Mouse (Mus musculus) neutrophil, adult 5-6 weeks (primary cell): ENCODE measurements around the gene Ldhc. TPM values are rescaled to one million over a fixed set of nuclear protein-coding genes. Genes with fewer than 3 reads are reported as not detected.

Experiments
- ATAC-seq: fragments of 151-379, 151-347 bp; 2 replicates; pipeline ENCODE4 v1.8.0; 2017; ENCODE audit warnings: mild to moderate bottlenecking, moderate TSS enrichment; ENCODE audit not compliant: insufficient number of reproducible peaks, poor library complexity, low FRiP score, severe bottlenecking; ENCODE audit errors: extremely low read depth
- total RNA-seq: library from RNA; stranded (forward); fragments of 200-1000 nt; gene quantifications from 2 replicates; pipeline ENCODE4 v1.2.3, GENCODE M21; 2017

Ldhc gene
- total RNA-seq, 1 experiment from 2014 or later: 2.0 TPM

DNA sequence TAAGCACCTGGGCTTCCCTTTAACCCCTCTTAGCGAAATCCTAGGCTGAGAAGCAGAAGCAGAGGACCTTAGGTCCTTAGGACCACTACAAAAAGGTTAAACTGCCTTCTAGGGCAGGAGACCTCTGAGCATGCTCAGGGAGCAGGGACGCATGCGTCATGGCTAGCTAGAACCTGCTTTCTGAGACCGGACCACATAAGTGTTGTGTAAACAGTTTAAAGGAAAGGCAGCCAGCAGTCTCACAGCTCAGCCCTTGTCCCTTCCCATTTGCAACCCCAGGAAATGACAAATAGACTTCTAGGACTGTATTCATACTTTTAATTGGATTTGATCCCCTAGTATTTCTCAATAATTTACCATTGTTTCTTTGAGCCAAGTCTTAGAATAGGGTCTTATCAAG is 20.7 kb upstream of the Ldhc start:
- no peak for ATAC-seq

DNA sequence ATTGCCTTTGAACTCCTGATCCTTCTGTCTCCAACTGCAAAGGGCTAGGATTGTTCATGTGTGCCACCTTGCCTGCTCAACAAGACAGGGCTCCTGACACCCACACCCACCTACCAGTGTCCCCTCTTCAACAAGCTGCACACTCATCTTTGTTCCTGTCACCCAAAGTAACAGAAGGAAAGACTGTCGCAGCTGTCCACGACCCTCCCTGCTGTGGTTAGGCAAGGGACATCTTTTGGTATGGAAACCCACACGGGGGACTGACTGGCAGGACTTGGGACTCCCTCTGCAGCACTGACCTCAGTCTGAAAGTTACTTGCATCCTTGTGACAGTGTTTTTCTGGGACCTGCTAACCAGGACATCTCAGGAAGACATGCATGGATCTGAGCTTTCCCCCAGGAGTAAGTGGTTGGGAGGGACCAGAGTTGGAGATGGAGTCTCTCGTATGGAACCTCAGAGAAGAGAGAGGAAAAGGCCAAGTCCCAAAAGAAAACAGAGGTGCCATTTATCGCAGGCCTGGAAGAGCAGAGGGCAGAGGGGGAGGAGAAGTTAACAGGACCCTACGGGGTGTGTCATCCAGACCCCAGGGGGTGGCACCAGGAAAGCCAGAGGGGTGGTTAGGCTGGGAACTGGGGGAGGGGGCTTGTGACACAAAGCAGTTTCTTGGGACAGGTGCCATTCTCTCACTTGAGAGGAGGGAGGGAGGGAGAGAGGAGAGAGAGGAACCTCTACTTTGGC is 20.0 kb upstream of the Ldhc start, which contains the start of gene Ldha:
Gene Ldha, plus strand, starts transcription at position 689 of the 739 bp plus-strand sequence.
- no peak for ATAC-seq

DNA sequence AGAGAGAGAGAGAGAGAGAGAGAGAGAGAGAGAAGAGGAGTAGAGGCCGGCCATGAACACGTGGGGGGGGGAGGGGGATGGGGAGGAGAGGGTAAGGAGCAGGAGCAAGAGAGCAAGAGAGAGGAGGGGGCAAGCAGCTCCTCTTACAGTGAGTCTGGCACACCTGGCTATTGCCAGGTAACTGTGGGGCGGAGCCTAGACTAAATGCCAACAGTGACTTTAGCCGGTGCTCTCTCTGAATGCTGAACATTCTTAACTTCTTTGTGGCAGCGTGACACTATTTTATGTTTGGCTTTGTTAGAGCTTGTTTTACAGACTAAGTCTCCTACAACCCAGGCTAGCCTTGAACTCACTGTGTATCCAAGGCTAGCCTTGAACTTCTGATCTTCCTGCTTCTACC is 18.7 kb upstream of the Ldhc start:
- no peak for ATAC-seq

DNA sequence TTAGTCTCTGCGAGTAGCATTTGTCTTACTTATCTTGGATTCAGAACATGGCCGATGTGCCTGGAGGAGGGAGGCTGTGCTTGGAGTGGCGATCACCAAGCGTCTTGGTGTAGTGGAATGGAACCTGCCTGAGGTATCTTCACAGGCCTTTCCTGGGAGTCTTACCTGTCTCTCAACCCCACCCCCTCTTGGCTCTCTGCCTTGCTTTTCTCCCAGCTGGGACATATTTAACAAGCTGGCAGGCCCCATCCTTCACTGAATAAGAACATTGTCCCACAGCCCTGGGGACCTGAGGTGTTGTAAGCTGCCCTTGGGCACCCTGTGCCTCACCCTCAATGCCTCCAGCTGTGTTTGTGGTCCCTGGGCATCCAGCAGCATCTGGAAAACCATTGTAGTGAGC is 17.4 kb upstream of the Ldhc start:
- ATAC-seq: no peak

DNA sequence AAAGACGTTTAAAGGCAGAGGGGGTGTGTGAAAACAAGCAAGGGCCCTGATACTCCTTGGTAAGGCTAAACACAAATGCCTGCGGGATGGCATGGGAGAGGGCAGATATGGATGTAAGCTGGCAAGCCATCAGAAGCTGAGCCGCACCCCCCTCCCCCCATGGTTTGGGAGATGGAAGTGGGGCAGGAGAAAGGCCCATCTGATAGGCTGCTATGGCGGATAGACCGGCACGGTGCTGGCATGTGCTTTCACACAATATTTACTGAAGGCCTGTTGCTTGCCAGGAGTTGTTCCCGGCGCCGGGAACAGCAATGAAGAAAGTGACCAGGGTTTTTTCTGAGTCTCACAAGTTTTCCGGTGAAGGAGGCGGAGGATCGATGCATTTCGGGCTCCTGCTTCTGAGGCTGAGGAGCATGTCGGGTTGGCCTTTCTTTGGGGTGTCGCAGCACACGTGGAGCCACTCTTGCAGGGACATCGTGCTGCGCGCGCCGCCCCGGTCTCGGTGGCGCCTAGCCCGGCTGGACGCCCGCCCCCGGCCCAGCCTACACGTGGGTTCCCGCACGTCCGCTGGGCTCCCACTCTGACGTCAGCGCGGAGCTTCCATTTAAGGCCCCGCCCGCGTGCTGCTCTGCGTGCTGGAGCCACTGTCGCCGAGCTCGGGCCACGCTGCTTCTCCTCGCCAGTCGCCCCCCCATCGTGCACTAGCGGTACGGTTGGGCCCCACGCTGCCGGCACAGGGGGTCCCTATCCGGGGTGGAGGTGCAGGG is 15.6 kb upstream of the Ldhc start:
- ATAC-seq: peak; percentile 84

DNA sequence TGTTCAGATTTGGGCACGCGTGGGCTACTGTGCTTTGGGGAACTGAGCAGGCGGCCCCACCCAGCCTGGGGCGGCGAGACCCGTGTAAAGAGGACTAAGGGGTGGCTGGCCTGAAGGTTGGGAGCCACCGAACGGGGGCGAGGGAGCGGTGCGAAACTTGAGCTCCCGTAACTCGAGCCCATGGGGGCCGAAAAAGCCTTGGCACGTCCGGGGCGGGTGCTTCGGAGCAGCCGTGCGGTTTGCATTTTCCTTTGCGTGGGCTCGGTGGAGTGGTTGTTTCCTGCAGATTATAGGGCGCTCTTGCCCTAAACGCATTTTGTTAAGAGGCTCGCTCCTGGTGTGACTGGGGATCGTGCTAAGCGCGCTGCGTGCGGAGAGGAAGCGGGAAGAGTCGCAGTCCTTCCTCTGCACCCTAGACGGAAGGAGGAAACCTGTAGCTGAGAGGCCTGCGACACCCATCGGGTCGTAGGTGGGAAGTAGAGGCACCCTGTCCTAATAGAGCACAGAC is 15.0 kb upstream of the Ldhc start:
- peak; percentile 6; the same call in 1 of the 2 replicates for ATAC-seq

DNA sequence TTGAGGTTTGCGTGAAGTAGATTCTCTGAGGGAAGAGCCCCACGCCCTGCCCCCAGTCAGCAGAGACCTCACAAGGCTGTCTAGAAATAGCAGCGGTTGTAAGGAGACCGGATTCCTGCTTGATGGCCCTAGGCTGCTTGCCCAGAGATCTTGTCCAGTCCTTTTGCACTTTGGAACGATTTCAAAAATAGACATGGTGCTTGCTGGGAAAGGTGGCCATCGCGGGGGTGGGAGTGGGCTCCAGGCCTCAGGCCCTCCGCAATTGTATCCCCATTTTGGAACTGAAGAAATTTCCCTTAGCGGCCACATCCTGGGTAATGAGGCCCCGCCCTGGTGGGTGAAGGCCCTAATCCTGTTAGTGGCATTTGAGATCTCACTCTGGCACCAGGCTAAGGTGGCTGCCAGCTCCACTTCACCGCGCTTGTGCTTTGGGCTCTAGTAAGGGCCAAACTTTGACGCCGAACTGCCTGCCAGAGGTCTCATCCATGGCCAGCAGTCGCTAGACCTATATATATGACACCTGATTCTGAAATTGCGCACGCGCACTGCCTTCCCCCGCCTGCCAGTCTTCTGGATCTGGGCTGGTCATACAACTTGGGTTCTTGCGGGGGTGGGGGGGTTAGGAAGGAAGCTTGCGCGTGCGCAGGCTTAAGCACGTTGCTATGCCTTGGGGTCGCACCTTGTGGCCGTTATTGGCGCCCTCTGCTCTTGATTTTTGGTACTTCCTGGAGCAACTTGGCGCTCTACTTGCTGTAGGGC is 14.3 kb upstream of the Ldhc start:
- ATAC-seq: peak; percentile 33; the same call in 1 of the 2 replicates

DNA sequence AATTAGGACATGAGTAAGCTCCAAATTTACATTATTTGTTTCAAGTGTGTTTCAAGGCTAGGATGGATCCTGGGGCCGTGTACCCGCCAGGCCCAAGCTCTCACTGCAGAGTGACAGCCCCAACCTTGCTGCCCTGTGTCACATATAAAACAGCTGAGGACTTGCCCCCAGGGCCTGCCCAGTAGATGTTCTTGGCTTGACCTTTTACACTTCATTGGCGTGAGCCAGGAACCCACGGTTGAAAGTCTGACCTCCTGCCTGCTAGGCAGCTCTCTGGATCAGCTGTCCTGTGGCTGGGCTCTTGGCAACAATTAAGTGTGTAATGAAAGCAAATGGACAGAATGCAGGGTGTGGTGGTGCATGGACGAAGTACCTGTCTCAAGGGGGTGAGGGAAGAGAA is 11.7 kb upstream of the Ldhc start:
- no peak for ATAC-seq

DNA sequence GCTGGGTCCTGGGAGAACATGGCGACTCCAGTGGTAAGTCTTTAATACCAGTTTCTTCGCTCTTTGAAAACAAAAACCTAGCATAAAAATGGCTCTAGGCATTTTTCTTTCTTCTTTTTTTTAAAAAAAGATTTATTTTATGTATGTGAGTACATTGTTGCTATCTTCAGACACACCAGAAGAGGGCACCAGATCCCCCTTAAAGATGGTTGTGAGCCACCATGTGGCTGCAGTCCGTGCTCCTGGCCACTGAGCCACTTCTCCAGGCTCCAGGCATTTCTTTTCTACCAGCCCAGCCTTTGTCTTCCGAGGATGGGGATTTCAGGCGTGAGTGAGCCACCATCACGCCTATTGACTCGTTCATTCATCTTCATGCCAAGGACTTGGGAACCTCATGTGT is 10.0 kb upstream of the Ldhc start:
- no peak for ATAC-seq

DNA sequence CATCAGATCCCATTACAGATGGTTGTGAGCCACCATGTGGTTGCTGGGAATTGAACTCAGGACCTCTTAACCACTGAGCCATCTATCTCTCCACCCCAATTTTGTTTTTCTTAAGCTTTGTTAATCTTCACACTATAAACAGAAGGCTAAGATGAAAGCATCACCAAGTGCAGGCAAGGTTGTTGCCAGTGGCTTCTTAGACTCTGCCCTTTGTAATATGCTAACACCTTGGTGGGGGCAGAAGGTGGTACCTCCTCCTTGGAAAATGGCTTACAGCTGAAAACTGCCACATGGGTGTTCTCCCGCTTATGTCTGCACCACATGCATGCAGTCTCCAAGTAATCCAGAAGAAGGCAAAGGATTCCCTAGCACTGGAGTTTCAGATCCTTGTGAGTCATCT is 8.3 kb upstream of the Ldhc start:
- no peak for ATAC-seq

DNA sequence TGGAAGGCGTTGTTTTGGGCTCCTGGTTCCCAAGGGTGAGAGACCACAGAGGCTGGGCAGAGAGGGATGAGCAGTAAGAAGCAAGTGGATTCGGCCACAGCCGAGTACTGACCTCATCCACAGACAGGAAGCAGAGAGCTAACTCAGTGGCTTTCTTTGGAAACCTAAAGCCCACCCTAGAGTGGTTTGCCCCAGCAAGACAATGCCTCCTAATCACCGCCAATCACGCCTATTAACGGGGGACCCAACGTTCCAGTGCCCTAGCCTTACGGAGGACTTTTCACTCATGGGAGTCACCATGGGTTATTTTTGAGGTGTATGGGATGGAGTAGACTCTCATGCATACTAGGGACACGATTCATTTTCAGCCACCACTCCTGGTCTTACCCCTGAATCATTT is 7.6 kb upstream of the Ldhc start:
- no peak for ATAC-seq

DNA sequence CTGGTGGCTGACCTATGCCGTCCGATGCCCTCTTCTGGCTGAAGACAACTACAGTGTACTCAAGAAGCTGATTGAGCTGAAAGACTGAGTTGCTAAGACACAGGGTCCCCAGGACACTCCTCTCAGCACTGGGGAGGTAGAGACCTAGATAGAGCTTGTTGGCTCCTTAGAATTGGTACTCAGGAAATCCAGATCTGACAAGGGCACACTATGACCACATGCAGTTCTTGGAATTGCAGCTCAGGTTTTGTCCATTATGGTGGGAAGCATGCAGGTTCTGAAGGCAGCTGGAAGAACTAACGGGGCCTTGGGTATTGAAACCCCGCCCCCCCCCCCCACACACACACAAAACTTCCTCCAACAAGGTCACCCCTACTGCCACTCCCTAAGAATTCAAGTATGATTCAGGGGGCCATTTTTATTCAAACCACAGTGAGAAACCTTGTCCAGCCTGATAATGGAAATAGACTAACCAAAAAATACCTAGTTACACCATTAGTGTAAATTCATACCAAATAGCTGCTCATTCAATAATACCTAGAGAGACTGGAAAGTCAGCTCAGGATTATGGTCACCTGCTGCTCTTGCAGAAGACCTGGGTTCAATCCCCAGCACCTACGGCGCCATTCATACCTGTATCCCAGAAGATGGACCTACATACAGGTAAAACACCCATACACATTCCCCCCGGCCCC is 5.0 kb upstream of the Ldhc start:
- ATAC-seq: no peak

DNA sequence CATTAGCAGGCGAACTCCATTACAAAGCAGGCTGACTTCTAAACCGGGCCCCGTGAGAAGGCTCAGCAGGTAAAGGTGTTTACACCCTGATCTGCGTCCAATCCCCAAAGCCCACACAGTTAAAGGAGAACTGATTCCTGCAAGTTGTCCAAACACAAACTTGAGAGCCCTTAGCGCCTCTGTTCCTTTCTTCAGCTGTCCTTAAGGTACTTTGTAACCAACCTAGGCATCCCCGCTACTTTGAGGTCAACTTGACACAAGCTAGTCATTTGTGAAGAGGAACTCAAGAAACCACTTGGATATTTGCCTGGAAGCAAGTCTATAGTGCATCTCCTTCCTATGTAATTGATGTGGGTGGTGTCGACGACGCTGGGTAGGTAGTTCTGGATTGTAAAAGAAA is 3.6 kb upstream of the Ldhc start:
- no peak for ATAC-seq

DNA sequence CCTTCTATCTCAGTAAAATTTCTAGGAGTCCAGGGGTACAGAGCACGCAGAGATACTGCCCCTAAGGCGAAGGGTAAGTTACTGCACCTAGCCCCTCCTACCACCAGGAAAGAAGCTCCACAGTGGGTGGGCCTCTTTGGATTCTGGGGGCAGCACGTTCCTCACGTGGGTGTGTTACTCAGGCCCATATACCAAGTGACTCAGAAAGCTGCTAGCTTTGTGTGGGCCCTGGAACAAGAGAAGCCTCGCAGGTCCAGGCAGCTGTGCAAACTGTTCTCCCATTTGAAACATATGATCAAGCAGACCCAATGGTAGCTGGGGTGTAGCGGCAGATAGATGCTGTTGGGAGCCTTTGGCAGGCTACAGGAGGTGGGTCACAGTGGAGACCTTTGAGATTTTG is 2.0 kb upstream of the Ldhc start:
- ATAC-seq: no peak

DNA sequence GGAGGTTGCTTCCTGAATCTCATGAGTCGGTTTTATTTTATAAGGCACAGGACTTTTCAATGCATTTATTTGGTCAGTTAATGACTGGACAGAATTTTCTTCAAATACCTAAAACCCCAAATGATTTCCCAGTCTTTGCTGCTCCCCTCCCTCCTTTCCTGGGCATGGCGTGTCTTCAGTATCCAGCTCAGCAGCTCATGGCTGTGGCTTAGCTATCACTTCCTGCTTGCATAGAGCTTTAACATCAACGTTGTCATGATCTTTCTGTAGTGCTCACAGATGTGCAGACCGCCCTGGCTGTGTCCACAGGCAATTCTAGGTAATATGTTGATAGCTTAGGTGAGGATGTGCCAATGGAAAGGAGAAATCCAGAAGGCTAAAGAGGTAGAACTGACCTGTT is 11.0 kb downstream of the Ldhc start:
- ATAC-seq: no peak

DNA sequence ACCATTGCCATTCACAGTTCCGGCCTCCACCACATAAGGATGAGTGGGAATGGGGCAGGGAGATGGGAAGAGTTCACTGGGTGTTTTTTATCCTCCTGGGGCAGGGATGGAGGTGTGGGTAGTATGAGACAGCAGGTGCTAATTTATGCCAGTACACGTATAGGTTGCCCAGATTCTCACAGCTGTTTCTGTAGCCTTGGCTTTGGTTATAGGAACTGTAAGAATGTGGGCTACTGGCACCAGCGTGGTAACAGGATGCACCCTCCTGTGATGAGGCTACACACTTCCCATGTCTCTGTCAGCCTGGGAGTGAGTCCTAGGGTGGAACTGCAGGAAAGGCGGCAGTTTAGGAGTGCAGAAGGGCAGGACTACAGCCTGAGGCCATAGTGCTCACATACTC is 15.8 kb downstream of the Ldhc start:
- no peak for ATAC-seq

DNA sequence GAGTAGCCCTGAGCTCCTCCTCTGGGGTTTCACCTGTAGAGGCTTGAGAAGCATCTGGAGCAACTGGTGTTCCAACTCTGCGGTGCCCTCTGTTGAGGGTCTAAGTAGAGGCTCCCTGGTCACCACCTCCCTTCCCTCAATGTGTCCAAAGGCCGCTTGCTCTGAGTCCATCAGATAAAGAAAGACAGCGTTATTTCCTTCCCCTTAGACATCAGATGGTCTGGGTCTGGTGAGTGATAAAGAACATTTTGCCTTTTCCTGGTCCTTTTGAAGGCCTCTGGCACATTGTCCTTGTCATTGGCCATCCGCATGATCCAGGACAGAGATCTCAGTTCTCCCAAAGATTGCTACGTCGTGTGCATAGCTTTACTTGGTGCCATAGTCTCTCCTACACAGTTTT is 16.3 kb downstream of the Ldhc start:
- ATAC-seq: no peak

DNA sequence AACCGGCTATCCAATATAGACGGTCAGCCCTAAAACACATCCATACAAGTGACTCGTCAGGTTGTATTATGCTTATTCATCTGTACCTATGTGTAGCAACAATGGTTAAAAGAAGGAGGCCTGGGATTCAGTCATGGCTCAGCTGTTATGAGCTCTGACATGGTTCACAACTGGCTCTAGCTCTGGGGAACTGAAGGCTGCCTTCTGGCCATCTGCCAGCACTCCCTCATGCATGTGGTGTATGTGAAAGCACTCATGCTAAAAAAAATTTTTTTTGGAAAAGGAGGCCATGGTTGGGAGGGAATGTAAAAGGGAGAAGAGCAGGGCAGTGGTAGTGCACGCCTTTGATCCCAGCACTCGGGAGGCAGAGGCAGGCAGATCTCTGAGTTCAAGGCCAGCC is 18.8 kb downstream of the Ldhc start:
- no peak for ATAC-seq

DNA sequence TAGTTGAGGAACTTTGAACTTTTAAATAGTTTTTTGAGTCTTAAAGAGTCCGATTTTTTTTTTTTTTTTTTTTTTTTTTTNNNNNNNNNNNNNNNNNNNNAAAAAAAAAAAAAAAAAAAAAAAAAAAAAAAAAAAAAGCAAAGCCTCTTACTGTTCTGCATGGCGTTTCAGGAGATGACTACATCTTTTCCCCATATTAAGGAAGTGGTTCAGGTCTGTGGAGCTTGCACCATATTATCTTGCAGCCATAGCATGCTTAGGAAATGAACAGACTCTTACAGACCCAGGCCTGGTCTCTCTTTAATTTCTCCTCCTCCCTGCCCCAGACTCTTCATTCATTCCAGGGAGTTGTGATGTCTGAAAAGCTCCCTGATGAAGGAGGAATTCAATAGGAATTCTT is 20.0 kb downstream of the Ldhc start:
- ATAC-seq: peak; percentile 80
